Mouse (Mus musculus) kidney, adult 2 months (tissue): ENCODE data around the gene Jade2.

ENCODE experiments used
- CTCF ChIP-seq: fragments of 200-500 bp; conservative IDR thresholded peaks from 2 replicates; pipeline ENCODE4 v1.5.1; 2011; ENCODE audit warnings: low read depth, mild to moderate bottlenecking, control low read depth, low read length, moderate library complexity, mixed read lengths; ENCODE audit not compliant: insufficient read depth, insufficient read length
- POLR2A ChIP-seq: fragments of 200-500 bp; IDR thresholded peaks from one replicate; pipeline ENCODE4 v1.6.1; 2011; ENCODE audit warnings: low read depth, low read length, control low read depth

- no peak for TF ChIP-seq CTCF
- TF ChIP-seq POLR2A = no peak
Observed at GRCm38 (mm10) chr11:51899691-51900090, 42.2 kb upstream of the Jade2 start.
